Mouse (Mus musculus): ENCODE measurements around the gene Cd72.

Gene Cd72

DNA sequence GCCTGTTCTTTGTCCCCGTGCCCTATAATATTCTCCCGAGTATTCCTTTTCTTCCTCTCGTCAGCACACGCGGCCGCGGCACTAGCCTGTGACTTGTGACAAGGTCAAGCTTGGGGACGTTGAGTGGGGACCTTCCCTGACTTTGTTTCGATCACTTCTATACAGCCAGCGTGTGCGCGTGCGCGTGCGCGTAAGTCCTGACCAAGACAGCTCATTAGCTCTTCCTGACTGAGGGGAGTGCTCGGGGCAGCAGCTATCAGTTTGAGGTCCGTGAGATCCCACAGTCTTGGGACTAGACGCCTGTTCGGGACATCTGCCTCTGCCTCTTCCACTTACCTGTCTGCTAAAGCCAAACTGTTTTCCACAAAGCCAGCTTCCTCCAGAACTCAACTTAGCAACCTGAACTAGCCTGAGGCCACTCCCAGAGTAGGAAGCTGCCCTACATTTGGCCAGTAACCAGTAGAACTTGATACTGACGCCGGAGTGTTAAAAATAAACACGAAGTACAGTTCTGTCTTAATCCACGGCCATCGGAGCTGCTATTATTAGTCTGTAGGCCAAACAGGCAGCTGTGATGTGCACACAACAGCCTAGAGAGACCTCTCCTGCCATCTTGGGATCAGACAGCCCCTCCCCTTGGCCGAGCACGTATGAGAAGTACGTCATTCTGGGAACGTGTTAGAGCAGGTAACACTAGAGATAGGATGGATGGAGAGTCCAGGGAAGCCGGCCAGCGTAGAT, 54.9 kb downstream of the Cd72 start:
- peak; percentile 56 to 65 for DNase-seq

DNA sequence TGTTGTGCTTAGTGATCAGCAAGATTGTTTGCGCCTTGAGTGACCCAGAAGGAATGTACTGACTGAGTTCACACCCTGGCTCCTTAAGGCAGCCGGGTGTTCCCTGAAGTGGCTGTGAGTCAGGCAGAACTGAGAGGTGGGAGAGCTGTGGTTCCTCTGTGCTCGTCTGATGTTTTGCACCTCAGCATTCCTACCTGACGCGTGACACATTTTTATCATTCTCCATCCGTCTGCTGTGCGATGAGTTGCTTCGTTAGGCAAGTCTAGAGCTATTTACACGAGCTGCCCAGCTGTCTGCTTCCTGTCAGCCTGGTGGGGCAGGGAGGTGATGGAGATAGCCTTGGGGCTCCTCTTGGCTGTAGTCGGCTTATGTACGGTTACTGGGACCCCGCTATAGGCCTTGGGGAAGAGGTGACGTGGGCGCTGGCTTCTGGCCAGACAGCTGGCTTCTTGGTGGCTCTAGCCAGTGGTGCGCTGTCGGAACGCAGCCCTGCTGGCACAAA, 55.5 kb downstream of the Cd72 start:
- DNase-seq, result peak; percentile 80 to 88

DNA sequence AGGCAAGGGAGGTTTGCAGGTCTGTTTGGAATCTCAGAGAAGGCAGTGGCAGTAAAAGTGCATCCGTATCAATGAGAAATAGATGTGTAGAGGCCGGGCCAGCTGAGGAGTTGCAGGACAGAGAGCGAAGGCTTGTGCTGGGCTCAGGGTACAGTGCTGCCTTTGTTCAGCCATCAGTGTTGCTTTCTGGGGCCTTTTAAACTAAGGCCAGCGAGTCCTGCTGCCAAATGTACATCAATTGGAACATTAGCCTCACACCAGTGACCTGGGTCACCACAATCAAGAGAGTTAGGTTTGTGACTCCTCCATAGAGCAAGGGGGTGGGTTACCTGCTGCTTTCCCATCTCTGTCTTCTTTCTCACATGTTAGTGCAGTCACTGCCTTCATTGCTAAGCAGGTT, 56.4 kb downstream of the Cd72 start:
- DNase-seq, result no peak

Measured in lung, postnatal 4 days (tissue).